Mouse (Mus musculus): Measurements from ENCODE around the gene Vwa8. TPM values are rescaled to one million over a fixed set of nuclear protein-coding genes. Genes with fewer than 3 reads are reported as not detected.

Vwa8 gene
- polyA plus RNA-seq (2014; fragmentation: Nextera tagmentation; extraction: Ambion mirVana) = 5.5 and 6.4 TPM in 2 replicates

DNA sequence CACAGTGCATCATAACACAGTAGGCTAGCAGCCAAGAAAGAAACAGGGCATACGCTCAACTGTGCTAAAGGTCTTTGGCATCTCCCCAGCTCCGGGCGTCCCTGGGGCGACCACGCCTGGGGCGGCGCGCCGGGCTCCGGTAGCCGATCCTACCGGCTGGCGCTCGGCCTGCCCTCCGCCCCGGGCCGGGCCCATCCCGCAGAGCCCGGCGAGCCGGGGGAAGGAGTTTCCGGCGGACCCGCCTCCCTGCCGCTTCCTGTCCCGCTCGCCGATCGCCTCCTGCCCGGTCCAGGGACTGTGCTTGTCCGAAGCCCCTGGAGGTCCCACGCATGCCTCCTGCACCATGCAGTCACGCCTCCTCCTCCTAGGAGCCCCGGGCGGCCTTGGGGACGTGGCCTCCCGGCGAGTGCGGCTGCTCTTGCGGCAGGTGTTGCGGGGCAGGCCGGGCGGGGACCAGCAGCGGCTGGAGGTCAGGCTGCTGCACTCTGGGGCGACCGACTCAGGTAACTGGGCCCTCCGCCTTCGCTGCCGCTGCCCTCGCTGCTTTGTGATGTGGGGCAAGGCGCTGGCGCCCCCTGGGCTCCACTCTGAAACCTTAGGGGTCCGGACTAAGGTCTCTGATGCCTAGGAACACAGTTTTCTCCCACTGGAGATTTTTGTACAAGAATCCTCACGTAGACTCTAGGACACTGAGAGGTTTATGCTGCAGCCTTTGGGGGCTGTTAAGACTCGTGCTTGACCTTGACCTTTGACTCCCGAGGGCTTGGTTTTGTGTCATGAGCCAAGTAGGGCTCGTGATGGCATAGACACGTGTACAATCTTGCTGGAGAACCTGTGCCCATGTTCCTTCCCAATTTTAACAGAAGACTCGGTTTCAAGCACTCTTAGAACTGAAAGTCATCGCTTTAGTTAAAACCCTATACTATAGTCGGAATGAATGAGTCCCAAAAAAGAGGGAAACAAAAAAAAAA lies at the start of gene Vwa8:
Vwa8 (plus strand) TSS at position 112 of the 971 bp plus-strand sequence.
- DNase-seq (ENCODE audit: low spot score) (peak; percentile 73), ATAC-seq (peak; percentile 95)
- no peaks in the 10 kb centered on the region for H3K36me3 ChIP-seq (ENCODE audit: control insufficient read depth, insufficient read depth, low read length)
- no peaks in the 10 kb centered on the region for H3K27me3 ChIP-seq (replicated peaks; ENCODE audit: control insufficient read depth, insufficient read depth, low read length)
- H3K4me1 ChIP-seq (ENCODE audit: control insufficient read depth, insufficient read depth, low read length) = no peaks in the 10 kb centered on the region
- peak within 1 kb of the TSS; percentile 67 for H3K4me2 ChIP-seq (ENCODE audit: low read length)
- H3K9ac ChIP-seq (ENCODE audit: low read length) = peak within 1 kb of the TSS; percentile 92
- H3K9me3 ChIP-seq (replicated peaks; ENCODE audit: control insufficient read depth, low read length) = no peaks in the 10 kb centered on the region
- H3K4me3 ChIP-seq (ENCODE audit: low read depth, low read length) = peak within 1 kb of the TSS; percentile 86
- peak within 1 kb of the TSS; percentile 77 for H3K27ac ChIP-seq (ENCODE audit: low read depth, low read length)
- 3% methylated on average over 57 of the region's 61 CpGs for WGBS

DNA sequence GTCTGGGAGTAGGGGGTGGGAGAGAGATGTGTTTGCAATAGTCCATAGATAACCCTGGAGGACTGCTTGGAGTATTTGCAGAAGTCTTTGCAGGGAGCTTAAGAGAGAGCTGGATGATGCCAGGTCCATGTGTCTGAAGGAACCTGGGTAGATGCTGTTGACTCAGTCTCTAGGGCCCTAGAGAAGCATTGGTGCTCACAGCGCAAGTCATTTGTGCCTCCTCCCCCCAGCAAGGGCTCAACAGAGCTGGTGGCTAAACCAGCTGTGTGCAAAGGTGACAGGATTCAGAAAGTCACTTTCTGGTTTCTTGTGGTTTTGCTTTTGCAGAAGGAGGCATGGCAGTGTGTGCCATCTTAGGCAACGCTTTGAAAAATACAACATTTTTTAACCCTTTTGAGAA lies 46.5 kb upstream of the Vwa8 start:
- Histone ChIP-seq H3K9ac (ENCODE audit: low read length) (no peak overlapping the region), H3K4me2 (ENCODE audit: low read length) (no peak overlapping the region), H3K9me3 (replicated peaks; ENCODE audit: control insufficient read depth, low read length) (no peaks in the 10 kb centered on the region), H3K27me3 (replicated peaks; ENCODE audit: control insufficient read depth, insufficient read depth, low read length) (no peaks in the 10 kb centered on the region), H3K4me1 (ENCODE audit: control insufficient read depth, insufficient read depth, low read length) (no peaks in the 10 kb centered on the region), H3K36me3 (ENCODE audit: control insufficient read depth, insufficient read depth, low read length) (no peaks in the 10 kb centered on the region), H3K27ac (ENCODE audit: low read depth, low read length) (no peak overlapping the region), H3K4me3 (ENCODE audit: low read depth, low read length) (no peak overlapping the region)
- ATAC-seq = no peak
- WGBS = 98% methylated on average over 2 of the region's 2 CpGs
- no peak for DNase-seq (ENCODE audit: low spot score)

DNA sequence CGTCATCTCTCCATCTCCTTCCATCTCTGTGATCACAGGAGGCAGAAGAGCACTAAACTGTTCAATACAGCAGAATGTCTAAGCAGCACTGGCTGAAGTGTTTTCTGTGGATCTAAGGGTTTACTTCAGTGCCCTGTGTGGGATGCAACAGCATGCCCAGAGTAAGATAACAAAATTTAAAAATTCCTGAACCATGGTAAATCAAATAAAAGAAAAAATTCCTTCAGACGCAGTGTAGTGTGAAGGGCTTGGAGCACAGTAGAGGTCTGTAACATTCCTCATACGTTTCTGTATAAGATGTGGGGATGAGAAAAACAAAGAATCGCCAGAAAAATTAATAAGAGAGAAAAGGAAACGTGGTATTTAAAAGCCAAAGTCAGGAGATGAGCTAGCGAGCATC lies 44.9 kb upstream of the Vwa8 start:
- no peaks in the 10 kb centered on the region for H3K4me1 ChIP-seq (ENCODE audit: control insufficient read depth, insufficient read depth, low read length)
- DNase-seq (ENCODE audit: low spot score) (no peak), ATAC-seq (no peak)
- H3K36me3 ChIP-seq (ENCODE audit: control insufficient read depth, insufficient read depth, low read length) = no peaks in the 10 kb centered on the region
- no peak overlapping the region for H3K4me2 ChIP-seq (ENCODE audit: low read length)
- 85% methylated on average over 6 of the region's 6 CpGs for whole genome bisulfite sequencing
- no peaks in the 10 kb centered on the region for H3K27me3 ChIP-seq (replicated peaks; ENCODE audit: control insufficient read depth, insufficient read depth, low read length)
- H3K4me3 ChIP-seq (ENCODE audit: low read depth, low read length) = no peak overlapping the region
- no peak overlapping the region for H3K9ac ChIP-seq (ENCODE audit: low read length)
- H3K27ac ChIP-seq (ENCODE audit: low read depth, low read length) = no peak overlapping the region
- H3K9me3 ChIP-seq (replicated peaks; ENCODE audit: control insufficient read depth, low read length) = no peaks in the 10 kb centered on the region

DNA sequence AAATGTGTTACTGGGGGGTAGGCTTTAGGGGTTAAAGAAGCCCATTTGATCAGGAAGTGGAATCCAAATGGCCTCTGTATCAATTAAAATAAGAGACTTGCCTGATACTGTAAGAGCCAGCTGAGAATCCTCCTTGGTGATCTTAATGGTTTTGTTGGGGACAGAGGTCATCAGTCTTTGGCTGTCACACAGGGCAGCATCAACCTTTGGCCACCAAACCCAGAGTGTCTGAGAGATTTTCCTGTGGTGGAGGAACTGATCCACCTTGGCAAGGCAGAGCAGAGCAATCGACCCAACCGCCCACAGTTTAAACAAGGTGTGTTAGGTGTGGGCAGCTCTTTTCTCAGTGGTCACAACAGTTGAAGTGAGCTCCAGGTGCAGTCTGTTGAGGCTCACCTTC lies 36.0 kb upstream of the Vwa8 start:
- Histone ChIP-seq H3K4me1 (ENCODE audit: control insufficient read depth, insufficient read depth, low read length) (no peaks in the 10 kb centered on the region), H3K9me3 (replicated peaks; ENCODE audit: control insufficient read depth, low read length) (peaks cover 4% of the 10 kb centered on the region), H3K9ac (ENCODE audit: low read length) (no peak overlapping the region), H3K4me3 (ENCODE audit: low read depth, low read length) (no peak overlapping the region), H3K36me3 (ENCODE audit: control insufficient read depth, insufficient read depth, low read length) (no peaks in the 10 kb centered on the region), H3K4me2 (ENCODE audit: low read length) (no peak overlapping the region), H3K27ac (ENCODE audit: low read depth, low read length) (no peak overlapping the region), H3K27me3 (replicated peaks; ENCODE audit: control insufficient read depth, insufficient read depth, low read length) (no peaks in the 10 kb centered on the region)
- ATAC-seq (no peak), DNase-seq (ENCODE audit: low spot score) (no peak)
- 96% methylated on average over 2 of the region's 2 CpGs for WGBS

DNA sequence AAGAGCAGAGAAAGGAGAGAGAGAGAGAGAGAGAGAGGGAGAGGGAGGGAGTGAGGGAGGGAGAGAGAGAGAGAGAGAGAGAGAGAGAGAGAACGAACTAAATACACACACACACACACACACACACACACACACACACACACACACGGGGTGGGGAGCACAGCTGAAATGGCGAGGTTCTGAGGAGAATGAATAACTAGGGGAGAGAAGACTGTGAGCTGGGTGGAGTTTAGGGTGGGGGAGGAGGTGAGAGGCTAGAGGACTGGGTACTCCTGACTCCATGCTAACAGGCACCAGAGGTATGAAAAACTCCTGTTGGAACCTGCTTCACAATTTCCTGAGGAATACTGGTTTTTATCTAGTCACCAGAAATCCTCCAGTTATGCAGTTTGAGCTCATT lies 32.4 kb upstream of the Vwa8 start:
- Histone ChIP-seq H3K4me2 (ENCODE audit: low read length) (no peak overlapping the region), H3K4me1 (ENCODE audit: control insufficient read depth, insufficient read depth, low read length) (no peaks in the 10 kb centered on the region), H3K9ac (ENCODE audit: low read length) (no peak overlapping the region), H3K4me3 (ENCODE audit: low read depth, low read length) (no peak overlapping the region), H3K27me3 (replicated peaks; ENCODE audit: control insufficient read depth, insufficient read depth, low read length) (no peaks in the 10 kb centered on the region), H3K36me3 (ENCODE audit: control insufficient read depth, insufficient read depth, low read length) (no peaks in the 10 kb centered on the region), H3K27ac (ENCODE audit: low read depth, low read length) (no peak overlapping the region), H3K9me3 (replicated peaks; ENCODE audit: control insufficient read depth, low read length) (peaks cover 4% of the 10 kb centered on the region)
- WGBS = 31% methylated on average over 2 of the region's 3 CpGs
- no peak for DNase-seq (ENCODE audit: low spot score)
- ATAC-seq = no peak

DNA sequence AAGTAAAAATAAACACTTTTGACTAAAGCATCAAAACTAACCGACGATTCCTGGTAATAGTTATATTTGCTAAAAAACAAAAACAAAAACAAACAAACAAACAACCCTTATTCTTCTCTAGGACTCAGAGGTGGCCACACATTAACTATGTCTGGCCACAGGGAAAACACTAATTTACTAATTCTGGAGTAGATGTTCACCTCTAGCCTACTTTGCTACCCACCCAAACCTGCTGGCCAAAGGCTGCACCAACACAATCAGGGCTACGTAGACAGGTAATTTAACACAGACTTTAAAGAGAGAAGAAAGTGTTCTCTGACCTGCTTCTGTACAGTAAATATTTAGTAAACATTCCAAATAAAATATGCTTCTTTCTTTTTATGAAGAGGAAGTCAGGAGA lies 31.2 kb upstream of the Vwa8 start:
- H3K9ac ChIP-seq (ENCODE audit: low read length) = no peak overlapping the region
- no peak overlapping the region for H3K4me3 ChIP-seq (ENCODE audit: low read depth, low read length)
- peaks cover 4% of the 10 kb centered on the region for H3K9me3 ChIP-seq (replicated peaks; ENCODE audit: control insufficient read depth, low read length)
- H3K27me3 ChIP-seq (replicated peaks; ENCODE audit: control insufficient read depth, insufficient read depth, low read length) = no peaks in the 10 kb centered on the region
- DNase-seq (ENCODE audit: low spot score) (no peak), ATAC-seq (no peak)
- no peaks in the 10 kb centered on the region for H3K36me3 ChIP-seq (ENCODE audit: control insufficient read depth, insufficient read depth, low read length)
- H3K27ac ChIP-seq (ENCODE audit: low read depth, low read length) = no peak overlapping the region
- H3K4me2 ChIP-seq (ENCODE audit: low read length) = no peak overlapping the region
- H3K4me1 ChIP-seq (ENCODE audit: control insufficient read depth, insufficient read depth, low read length) = no peaks in the 10 kb centered on the region
- WGBS = 96% methylated on average over 3 of the region's 3 CpGs

DNA sequence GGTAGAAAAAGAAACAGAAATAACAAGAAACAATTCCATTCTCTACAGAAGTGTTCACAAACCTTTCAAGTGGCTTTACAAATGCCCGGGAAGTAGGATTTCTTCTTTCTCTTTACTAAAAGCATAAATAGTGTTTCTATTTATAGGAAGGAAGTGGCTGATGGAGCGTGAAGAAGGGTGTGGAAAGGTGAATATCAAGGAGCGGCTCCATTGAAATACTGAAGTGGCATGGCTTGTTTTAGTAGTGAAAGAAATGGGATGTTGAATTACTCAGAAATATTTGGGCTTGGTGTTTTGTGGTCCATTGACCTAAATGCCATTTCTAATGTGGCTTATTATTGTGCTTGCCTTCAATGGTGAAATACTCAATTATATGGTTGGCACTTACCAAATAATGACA lies 30.4 kb upstream of the Vwa8 start:
- ATAC-seq = no peak
- Histone ChIP-seq H3K9me3 (replicated peaks; ENCODE audit: control insufficient read depth, low read length) (peaks cover 4% of the 10 kb centered on the region), H3K4me1 (ENCODE audit: control insufficient read depth, insufficient read depth, low read length) (no peaks in the 10 kb centered on the region), H3K27ac (ENCODE audit: low read depth, low read length) (no peak overlapping the region), H3K9ac (ENCODE audit: low read length) (no peak overlapping the region), H3K4me3 (ENCODE audit: low read depth, low read length) (no peak overlapping the region), H3K27me3 (replicated peaks; ENCODE audit: control insufficient read depth, insufficient read depth, low read length) (no peaks in the 10 kb centered on the region), H3K36me3 (ENCODE audit: control insufficient read depth, insufficient read depth, low read length) (no peaks in the 10 kb centered on the region), H3K4me2 (ENCODE audit: low read length) (no peak overlapping the region)
- 77% methylated on average over 3 of the region's 3 CpGs for WGBS
- no peak for DNase-seq (ENCODE audit: low spot score)

DNA sequence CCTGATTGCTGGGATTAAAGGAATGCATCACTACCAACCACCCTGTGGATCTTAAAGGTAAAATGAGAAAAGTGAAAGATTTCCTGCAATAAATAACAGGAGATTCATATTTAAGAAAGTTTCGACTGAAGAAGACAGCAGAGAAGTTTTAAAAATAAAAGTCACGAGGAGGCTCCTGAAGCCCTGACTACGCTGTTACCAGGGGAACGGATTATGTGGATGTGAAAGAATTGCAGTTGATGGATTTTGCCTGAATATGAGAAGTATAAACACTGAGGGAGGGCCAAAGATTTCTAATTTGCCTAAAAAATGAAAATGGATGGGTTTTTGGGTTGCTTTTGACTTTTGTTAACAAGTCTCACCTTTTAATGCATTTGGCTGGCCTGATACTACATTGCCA lies 24.8 kb upstream of the Vwa8 start:
- ATAC-seq (no peak), DNase-seq (ENCODE audit: low spot score) (no peak)
- no peak overlapping the region for H3K27ac ChIP-seq (ENCODE audit: low read depth, low read length)
- no peak overlapping the region for H3K9ac ChIP-seq (ENCODE audit: low read length)
- no peak overlapping the region for H3K4me3 ChIP-seq (ENCODE audit: low read depth, low read length)
- WGBS = 85% methylated on average over 4 of the region's 4 CpGs
- H3K4me2 ChIP-seq (ENCODE audit: low read length) = no peak overlapping the region
- no peaks in the 10 kb centered on the region for H3K9me3 ChIP-seq (replicated peaks; ENCODE audit: control insufficient read depth, low read length)
- no peaks in the 10 kb centered on the region for H3K27me3 ChIP-seq (replicated peaks; ENCODE audit: control insufficient read depth, insufficient read depth, low read length)
- H3K4me1 ChIP-seq (ENCODE audit: control insufficient read depth, insufficient read depth, low read length) = no peaks in the 10 kb centered on the region
- H3K36me3 ChIP-seq (ENCODE audit: control insufficient read depth, insufficient read depth, low read length) = no peaks in the 10 kb centered on the region

DNA sequence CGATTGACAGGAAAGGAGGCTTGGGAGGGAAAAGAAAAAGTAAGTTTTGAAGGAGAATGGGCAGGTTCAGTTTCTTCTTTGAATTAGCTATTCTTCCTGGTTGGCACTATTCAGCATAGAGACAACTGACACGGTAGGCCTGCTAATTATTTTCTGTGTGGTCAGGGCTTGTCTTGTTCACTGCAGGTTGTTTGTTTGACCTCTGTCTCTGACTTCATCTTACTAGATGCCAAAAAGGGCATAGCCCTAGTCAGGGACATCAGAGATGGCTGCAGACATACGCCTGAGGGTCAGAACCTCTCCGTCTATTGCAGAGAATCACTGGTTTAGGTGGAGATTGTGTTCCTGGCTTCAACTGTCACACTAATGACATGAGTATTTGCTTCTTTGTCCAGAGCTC lies 24.3 kb upstream of the Vwa8 start:
- H3K9ac ChIP-seq (ENCODE audit: low read length) = no peak overlapping the region
- H3K4me1 ChIP-seq (ENCODE audit: control insufficient read depth, insufficient read depth, low read length) = no peaks in the 10 kb centered on the region
- H3K4me3 ChIP-seq (ENCODE audit: low read depth, low read length) = no peak overlapping the region
- no peaks in the 10 kb centered on the region for H3K27me3 ChIP-seq (replicated peaks; ENCODE audit: control insufficient read depth, insufficient read depth, low read length)
- H3K27ac ChIP-seq (ENCODE audit: low read depth, low read length) = no peak overlapping the region
- 67% methylated on average over 4 of the region's 4 CpGs for WGBS
- ATAC-seq (no peak), DNase-seq (ENCODE audit: low spot score) (no peak)
- no peaks in the 10 kb centered on the region for H3K9me3 ChIP-seq (replicated peaks; ENCODE audit: control insufficient read depth, low read length)
- H3K36me3 ChIP-seq (ENCODE audit: control insufficient read depth, insufficient read depth, low read length) = no peaks in the 10 kb centered on the region
- H3K4me2 ChIP-seq (ENCODE audit: low read length) = no peak overlapping the region

Measured in forebrain, embryonic 14.5 days (tissue).